Mouse (Mus musculus) liver, embryonic 14.5 days (tissue): Measurements from ENCODE around the gene Zfp385b.

ENCODE experiments used
- CTCF ChIP-seq: IDR thresholded peaks from 2 replicates; pipeline ENCODE4 v1.5.1; 2016; ENCODE audit warnings: antibody characterized with exemption, low read depth, control low read depth
- EP300 ChIP-seq: IDR thresholded peaks from 2 replicates; pipeline ENCODE4 v1.6.1; 2016; ENCODE audit warnings: antibody characterized with exemption, low read depth

DNA sequence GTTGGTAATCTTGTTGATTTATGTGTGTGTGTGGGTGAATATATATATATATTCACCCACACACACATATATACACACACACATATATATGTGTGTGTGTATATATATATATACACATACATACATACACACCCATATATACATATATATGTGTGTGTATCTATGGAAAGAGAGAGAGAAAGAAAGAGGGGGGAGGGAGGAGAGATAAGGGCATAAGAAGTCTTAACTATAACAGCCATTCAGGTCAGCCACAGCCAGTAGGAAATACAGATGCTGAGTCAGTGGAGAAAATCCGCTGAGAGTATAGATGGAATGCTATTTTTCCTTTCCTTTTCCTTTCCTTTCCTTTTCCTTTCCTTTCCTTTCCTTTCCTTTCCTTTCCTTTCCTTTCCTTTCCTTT, 313.8 kb downstream of the Zfp385b start:
- TF ChIP-seq CTCF (no peak), EP300 (peak; percentile 43; the same call in 1 of the 2 replicates)
